Mouse (Mus musculus) CH12.LX (cell line): ENCODE measurements around the gene Phkg2.

Experiments
- CTCF ChIP-seq, 2 experiments: IDR thresholded peaks in 1 of 2; conservative IDR thresholded peaks in 1 of 2; 2 replicates each; pipeline ENCODE4 v1.5.1; 2011 to 2012; ENCODE audit warnings: low read depth in 2 of 2, low read length in 2 of 2, improper control_type of control experiment in 1 of 2, inconsistent platforms in 1 of 2, mild to moderate bottlenecking in 1 of 2, moderate library complexity in 1 of 2
- GABPA ChIP-seq: IDR thresholded peaks from 2 replicates; pipeline ENCODE4 v1.6.1; 2012; ENCODE audit warnings: low read depth, low read length, improper control_type of control experiment, inconsistent platforms; ENCODE audit not compliant: insufficient replicate concordance
- MAX ChIP-seq: IDR thresholded peaks from 2 replicates; pipeline ENCODE4 v1.6.1; 2011; ENCODE audit warnings: low read length, improper control_type of control experiment
- POLR2A ChIP-seq: IDR thresholded peaks from 2 replicates; pipeline ENCODE4 v1.6.1; 2011; ENCODE audit warnings: low read depth, mild to moderate bottlenecking, improper control_type of control experiment, low read length
- RCOR1 ChIP-seq: conservative IDR thresholded peaks from 2 replicates; pipeline ENCODE4 v1.6.1; 2012; ENCODE audit warnings: low read depth, mild to moderate bottlenecking, inconsistent platforms, low read length, improper control_type of control experiment
- TBP ChIP-seq: conservative IDR thresholded peaks from 2 replicates; pipeline ENCODE4 v1.6.1; 2011; ENCODE audit warnings: low read depth, low read length, improper control_type of control experiment
- USF2 ChIP-seq: conservative IDR thresholded peaks from 2 replicates; pipeline ENCODE4 v1.6.1; 2011; ENCODE audit warnings: low read depth, low read length, improper control_type of control experiment
- ZMIZ1 ChIP-seq: IDR thresholded peaks from 2 replicates; pipeline ENCODE4 v1.6.1; 2012; ENCODE audit warnings: low read depth, mild to moderate bottlenecking, inconsistent platforms, low read length, improper control_type of control experiment

DNA sequence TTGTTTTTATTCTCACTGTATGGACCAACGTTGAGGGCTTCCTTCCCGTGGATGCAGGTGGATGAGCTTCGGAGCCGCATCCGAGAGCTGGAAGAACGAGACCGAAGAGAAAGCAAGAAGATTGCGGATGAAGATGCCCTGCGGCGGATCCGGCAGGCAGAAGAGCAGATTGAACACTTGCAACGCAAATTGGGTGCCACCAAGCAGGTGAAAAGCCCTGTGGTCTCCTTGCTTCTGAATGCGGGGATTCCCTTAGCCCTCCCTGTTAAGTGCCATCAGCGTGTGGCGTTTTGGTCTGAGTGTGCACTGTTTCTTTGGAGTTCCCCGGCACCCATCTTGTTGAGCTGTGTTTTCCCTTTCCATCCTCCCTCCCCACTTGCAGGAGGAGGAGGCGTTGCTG lies 23.6 kb downstream of the Phkg2 start:
- TF ChIP-seq POLR2A = no peak
- no peak for TF ChIP-seq CTCF (conservative IDR thresholded peaks at IDR 0.05 in 1 of 2, IDR thresholded peaks at IDR 0.05 in 1 of 2; ENCODE audit: low read depth in 2 of 2, low read length in 2 of 2)
- no peak for TF ChIP-seq TBP
- no peak for TF ChIP-seq USF2
- no peak for TF ChIP-seq RCOR1
- TF ChIP-seq ZMIZ1 = no peak
- TF ChIP-seq GABPA = no peak
- no peak for TF ChIP-seq MAX
